Mouse (Mus musculus) monocyte, adult 2 months (primary cell): ENCODE results near the gene Gm10644.
A peak's percentile ranks its signal among the peaks of the same experiment; 100 is the strongest.
"Not testable (repeated sequence)": the region's sequence is repeated elsewhere in the genome, so short reads cannot be mapped to it uniquely, and the experiment has no call there.

Source experiments
- DNase-seq, 2 experiments: peaks; one replicate each; pipeline ENCODE4 v3.0.0; 2022; ENCODE audit warnings: low spot score in 2 of 2, low read depth in 1 of 2

Gm10644 gene

GRCm38 (mm10) chr8:83955106-83955957 is at the start of gene Gm10644, which contains the start of gene Asf1b:
TSS of gene Gm10644 (minus strand) at chr8:83955205.
TSS of gene Asf1b (plus strand) at chr8:83955507.
- peak; percentile 93 to 97 for DNase-seq

DNA sequence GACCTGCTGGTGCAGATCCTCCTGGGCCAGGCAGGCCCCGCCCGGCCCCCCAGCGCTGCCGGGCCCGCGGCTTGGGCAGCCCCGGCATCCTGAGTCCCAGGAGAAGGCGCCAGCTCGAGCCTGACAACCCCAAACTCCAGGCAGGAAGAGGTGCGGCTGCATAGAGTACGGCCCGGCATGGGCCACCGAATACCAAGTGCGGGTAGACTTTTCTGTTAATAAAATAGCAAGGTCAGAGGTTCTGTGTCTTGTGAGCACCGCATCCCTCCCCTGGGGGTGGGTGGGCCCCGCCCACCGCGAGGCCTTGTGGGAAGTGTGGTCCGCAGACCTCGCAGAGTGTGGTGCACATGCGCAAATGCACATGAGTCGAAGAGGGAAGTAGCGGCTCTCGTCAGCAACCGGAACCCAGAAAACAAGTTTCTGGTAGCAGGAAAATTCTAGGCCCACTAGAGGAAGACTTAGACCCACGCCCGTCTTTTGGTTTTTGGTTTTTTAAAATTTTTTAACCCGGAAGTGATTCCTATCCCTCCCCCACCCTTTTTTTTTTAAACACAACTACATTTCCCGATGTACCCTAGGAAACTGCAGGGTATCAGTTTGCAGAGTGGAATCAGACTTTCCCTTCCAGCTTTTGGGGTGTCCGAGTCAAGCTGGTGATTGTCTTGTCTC is 49.7 kb upstream of the Gm10644 start:
- DNase-seq, result peak; percentile 87 to 90

DNA sequence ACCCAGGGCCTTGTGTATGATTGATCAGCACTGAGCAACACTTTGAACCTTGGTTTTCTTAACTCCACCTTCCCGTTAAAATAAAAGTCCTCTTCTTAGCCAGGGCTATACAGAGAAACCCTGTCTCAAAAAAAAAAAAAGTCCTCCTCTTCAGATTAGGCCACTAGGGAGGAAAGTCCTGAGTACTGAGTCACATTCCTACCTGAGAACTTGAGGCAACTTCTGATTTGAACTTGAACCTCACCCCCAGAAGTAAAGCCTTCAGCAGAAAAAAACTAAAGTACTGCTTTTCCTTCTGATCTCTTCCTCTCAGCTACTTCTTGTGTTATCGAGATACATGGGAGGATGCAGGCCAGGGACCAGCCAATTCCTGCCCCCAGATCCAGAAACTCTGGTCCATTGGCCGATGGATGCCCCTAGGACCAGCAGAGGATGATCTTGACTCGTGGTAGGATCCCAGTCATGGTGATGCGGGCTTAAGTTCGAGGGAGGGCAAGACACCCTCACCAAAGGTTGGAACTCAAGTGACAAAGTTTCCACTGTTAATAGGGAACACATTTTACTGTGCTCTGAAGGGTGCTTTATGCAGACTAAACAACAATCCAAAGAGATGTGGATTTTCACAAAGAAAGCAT is 48.7 kb upstream of the Gm10644 start:
- no peak for DNase-seq

DNA sequence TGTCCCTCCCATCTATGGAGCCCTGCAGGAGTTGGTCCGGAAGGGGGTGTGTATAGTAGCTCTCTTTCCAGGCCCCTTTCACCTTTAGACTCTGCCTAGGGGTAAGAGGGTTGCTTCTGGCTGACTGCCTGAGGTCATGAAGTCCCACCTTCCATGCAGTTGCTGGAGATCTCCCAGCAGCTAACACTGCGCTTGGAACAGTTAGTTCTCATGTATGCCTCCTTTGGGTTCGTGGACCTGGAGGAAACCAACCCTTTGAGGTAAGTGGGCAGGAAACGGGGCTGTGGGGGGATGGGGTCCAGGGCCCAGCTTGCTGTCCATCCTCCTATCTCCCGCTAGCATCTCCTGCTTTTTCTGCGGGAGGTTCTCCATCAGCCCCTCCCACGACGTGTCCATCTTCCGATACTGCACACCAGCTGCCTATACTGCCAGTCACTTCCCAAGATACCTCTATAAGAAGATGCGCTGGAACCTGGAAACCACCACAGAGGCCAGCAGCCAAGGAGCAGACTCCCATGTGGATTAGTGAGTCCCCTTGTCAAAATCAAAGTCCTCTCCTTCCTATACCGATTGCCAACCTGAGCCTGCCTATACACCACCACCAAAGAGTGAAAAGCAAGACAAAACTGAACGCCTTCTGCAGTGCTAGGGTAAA is 48.1 kb upstream of the Gm10644 start:
- no peak for DNase-seq

DNA sequence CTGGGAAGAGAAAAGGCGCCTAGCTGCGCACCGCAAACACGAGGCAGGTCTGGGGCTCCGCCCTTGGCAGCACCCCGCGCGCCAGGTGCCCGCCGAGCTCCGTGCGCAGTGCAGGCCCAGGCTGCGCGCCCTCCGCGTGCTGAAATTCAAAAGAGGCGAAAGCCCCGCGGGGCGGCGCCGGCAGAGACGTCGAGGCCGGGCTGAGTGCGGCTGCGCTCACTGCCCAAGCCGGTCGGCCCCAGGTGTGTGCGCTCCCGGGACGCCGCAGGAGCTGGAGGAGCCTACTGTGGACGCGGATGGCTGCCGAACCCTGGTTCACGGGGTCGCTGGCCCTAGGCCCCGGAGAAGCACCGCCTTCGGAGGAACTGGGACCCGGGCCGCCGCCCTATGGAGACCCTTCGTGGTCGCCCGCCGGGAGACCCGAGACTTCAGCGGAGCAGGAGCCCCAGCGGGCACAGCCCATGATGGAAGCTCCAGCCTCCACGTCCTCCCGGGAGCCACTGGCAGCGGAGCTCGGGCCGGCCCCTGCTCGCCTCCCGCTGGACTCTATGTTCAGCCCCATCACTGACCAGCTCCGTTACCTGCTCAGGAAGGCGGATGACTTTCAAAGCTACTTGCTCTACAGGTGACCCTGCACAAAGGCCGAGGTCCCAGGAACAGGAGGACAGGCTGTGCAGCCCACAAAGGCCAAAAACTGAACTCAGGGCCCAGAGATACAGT is 46.4 kb upstream of the Gm10644 start, which contains the start of gene 1700067K01Rik:
1700067K01Rik (plus strand) TSS at position 222 of the 720 bp plus-strand sequence.
- DNase-seq, result no peak

DNA sequence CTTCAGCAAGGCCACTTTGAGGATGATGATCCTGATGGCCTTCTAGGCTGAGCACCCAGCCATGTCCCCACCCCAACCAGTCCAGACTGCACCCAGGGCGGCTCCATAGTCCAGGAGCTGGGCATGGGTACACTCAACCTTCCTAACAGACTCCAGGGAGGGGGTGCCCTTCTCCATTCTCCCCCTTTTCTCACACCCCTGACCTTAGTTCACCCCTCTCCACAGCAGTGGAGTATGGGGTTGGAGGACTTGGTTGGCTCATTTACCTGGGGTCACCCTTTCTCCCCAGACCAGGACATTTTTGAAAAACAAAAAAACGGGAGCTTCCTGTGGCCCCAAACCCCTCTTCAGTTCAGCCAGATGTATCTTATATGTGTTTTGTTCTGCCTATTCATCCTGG is 44.8 kb upstream of the Gm10644 start:
- DNase-seq, result no peak

DNA sequence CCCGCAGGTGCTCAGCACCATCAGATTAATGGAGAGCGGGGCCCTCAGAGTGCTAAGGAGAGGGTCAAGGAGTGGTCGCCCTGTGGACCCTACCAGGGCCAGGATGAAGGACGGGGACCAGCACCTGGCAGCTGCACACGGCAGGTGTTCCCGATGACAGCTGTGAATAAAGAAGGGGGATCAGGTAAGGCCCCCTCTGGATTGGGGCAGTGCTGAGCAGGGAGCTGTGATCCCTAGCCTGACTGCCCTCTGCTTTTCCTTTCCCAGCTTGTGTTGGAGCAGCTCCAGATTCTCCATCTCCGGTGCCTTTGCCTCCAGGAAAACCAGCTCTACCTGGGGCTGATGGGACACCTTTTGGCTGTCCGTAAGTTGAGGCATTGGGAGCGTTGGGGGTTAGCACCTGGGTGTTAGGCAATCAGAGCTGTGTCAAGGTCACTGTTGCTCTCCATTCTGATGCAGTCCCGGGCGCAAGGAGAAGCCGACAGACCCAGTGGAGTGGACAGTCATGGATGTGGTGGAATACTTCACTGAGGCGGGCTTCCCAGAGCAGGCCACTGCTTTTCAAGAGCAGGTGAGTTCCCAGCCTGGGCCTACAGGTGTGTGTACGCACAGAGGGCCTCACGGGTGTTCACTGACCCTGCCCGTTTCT is 44.2 kb upstream of the Gm10644 start:
- no peak for DNase-seq

- DNase-seq, result peak in 1 of 2 experiments; percentile 31
These were observed 43.4 kb upstream of the Gm10644 start for GRCm38 (mm10) chr8:83998231-83999056.

GRCm38 (mm10) chr8:83997511-83998141 is 42.6 kb upstream of the Gm10644 start, which contains the start of gene Samd1:
TSS of gene Samd1 (plus strand) at chr8:83997672.
- DNase-seq, result no peak

DNA sequence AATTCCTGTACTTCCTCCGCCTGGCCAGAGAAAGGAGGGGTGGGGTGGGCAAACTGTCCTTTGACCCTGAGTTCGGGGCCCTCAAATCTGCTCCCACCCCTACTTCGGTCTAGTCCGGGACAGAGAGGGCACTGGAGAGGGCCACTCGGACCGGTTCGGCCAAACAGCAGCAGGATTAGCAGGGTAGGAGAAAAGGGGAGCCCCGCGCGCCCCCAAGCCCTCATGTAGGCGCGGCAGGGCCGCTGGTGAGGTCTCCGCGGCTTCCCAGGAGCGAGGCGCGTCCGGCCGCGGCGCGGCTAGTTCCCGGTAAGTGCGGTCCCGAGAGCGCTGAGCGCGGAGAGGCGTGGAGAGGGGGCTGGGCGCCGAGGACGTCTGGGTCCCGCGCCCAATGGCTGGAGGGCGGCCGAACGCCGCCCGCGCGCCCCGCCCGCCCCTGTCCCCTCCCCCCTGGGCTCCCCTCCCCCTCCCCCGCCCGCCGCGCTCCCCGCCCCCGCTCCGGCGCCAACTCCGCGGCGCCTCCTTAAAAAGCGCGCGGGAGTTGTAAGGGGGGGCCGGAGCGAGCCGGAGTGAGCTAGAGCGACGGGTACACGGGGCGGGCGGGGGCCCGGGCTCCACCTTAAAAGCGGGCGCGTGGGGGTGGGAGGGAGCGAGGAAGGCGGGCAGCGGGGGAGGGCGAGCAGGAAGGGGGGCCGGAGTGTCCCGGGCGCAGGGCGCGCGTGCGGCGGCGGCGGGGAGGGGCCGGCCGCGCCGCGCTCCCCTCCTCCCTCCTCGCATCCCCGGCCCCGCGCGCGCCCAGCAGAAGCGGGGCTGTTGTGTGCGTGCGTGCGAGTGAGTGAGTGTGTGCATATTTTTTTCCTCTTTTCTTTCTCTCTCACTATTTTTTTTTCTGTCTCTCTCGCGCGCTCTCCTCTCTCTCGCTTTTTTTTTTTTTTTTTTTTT is 41.8 kb upstream of the Gm10644 start:
- peak in 1 of 2 experiments; percentile 46 for DNase-seq

- no peak for DNase-seq
These were observed 41.0 kb upstream of the Gm10644 start for GRCm38 (mm10) chr8:83995973-83996372.

GRCm38 (mm10) chr8:83994030-83994429 is 39.0 kb upstream of the Gm10644 start:
- DNase-seq, result no peak

GRCm38 (mm10) chr8:83992488-83992887 is 37.5 kb upstream of the Gm10644 start:
- DNase-seq, result no peak

DNA sequence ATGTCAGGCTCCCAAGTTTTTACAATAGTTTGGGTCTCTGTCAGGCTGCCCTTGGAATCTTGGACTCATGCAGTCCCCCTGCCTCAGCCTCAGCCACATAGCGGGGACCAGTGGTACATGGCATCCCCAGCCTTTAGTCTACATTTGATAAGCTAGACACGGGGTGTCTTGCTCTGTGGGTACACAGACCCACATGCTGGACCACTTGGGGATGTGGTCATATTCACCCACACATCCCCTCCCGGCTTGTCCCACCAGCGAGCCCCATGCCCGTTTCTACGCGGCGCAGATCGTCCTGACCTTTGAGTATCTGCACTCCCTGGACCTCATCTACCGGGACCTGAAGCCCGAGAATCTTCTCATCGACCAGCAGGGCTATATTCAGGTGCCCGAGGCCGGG is 35.2 kb upstream of the Gm10644 start:
- no peak for DNase-seq

- no peak for DNase-seq
These were observed 34.2 kb upstream of the Gm10644 start for GRCm38 (mm10) chr8:83989243-83989642.

DNA sequence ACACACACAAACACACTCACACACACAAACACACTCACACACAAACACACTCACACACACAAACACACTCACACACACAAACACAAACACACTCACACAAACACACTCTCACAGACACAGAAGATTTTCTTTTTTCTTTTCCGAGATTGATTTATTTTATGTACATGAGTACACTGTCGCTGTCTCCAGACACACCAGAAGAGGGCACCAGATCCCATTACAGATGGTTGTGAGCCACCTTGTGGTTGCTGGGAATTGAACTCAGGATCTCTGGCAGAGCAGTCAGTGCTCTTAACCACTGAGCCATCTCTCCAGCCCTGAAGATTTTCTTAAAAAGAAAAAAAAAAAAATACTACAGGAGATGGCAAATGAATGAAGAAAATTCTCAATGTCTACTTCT is 28.2 kb upstream of the Gm10644 start:
- DNase-seq, result not testable (repeated sequence)

- no peak for DNase-seq
These were observed 27.4 kb upstream of the Gm10644 start for GRCm38 (mm10) chr8:83982449-83982848.

DNA sequence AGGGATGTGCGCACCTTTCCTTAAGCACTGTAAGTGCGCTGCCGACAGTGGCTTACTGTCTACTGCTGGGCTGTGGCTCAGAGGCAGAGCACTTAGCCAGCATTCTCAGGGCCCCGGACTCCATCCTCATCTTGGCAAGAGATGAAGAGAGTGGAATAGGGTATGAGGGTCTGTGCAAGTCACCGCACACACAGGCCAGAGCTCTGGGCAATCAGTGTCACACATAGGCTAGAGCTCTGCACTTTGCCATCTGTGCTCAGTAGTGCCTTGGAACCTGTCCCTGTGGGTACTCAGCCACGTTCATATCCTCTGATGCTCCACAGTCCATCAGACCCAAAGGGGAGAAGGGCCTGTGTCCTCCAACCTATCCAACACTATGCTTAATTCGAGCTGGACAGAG is 26.5 kb upstream of the Gm10644 start:
- DNase-seq, result no peak
